Mouse (Mus musculus) ES-Bruce4 (cell line): ENCODE measurements at regions not wholly inside any gene's neighbourhood (a gene's known extent, or its start where the extent isn't known, plus 50 kb on each side); places are given as distances from the start of the nearest gene placed in this dataset.

ENCODE experiments used
- H3K27ac ChIP-seq: 2 replicates; pipeline ENCODE4 v1.5.1; 2012; ENCODE audit warnings: low read length, inconsistent platforms; ENCODE audit not compliant: insufficient read depth
- H3K27me3 ChIP-seq: 2 replicates; pipeline ENCODE4 v1.6.1; 2012; ENCODE audit warnings: mild to moderate bottlenecking, low read length, inconsistent platforms; ENCODE audit not compliant: control insufficient read depth, poor library complexity, insufficient read depth, severe bottlenecking
- H3K36me3 ChIP-seq: 2 replicates; pipeline ENCODE4 v1.6.1; 2012; ENCODE audit warnings: inconsistent platforms, mild to moderate bottlenecking, low read length, moderate library complexity; ENCODE audit not compliant: control insufficient read depth, poor library complexity, insufficient read depth, severe bottlenecking
- H3K4me1 ChIP-seq: one replicate; pipeline ENCODE4 v1.8.1; 2011; ENCODE audit warnings: low read length; ENCODE audit not compliant: control insufficient read depth, insufficient read depth
- H3K4me3 ChIP-seq: 2 replicates; pipeline ENCODE4 v1.5.1; 2011; ENCODE audit warnings: low read depth, mild to moderate bottlenecking, low read length
- H3K9ac ChIP-seq: 2 replicates; pipeline ENCODE4 v1.6.1; 2012; ENCODE audit warnings: low read depth, mild to moderate bottlenecking, inconsistent platforms; ENCODE audit not compliant: poor library complexity, severe bottlenecking
- H3K9me3 ChIP-seq: replicated peaks from 2 replicates; pipeline ENCODE4 v1.6.1; 2012; ENCODE audit warnings: mild to moderate bottlenecking, low read length, inconsistent platforms; ENCODE audit not compliant: control insufficient read depth, poor library complexity, insufficient read depth, severe bottlenecking
- CTCF ChIP-seq: IDR thresholded peaks from one replicate; pipeline ENCODE4 v1.8.1; 2011; ENCODE audit warnings: low read depth, low read length
- EP300 ChIP-seq: IDR thresholded peaks from 2 replicates; pipeline ENCODE4 v1.6.1; 2011; ENCODE audit warnings: low read depth, low read length; ENCODE audit not compliant: insufficient read depth
- POLR2A ChIP-seq: IDR thresholded peaks from one replicate; pipeline ENCODE4 v1.8.1; 2011; ENCODE audit warnings: low read length; ENCODE audit not compliant: insufficient read depth

DNA sequence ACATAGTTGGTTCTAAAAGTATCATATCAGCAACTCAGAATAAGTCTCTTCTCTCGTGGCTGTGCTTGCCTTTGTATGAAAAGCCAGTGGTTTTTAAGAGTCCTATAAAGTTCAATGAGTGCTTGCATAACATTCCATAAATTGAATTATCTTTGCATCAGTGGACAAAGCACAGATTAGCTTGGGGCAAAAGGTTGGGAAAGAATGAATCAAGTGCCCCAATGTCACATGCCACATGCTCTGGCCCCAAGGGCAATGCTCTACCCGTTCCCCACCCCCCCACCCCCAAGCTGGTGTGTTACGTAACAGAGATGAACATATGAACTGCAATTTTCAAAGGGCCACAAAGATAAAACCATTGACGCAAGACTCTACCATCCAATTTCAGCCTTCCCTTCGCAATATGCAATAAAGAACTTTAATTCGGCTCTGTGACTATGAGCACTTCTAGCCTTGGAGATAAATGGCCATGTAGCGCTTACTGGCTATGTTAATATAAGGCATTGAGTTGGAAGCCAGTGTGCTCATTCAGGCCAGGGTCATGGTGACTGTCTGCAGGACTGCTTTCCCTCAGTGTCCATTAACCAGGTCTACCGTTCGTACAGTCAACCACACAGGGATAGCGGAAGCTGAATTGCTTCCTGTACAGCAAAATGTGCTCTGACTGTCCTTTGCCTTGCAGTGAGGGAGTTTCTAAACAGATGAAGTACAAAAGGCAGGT, 421.1 kb upstream of the Adamts16 start:
- H3K4me1 ChIP-seq: no peaks in the 10 kb centered on the region
- H3K4me3 ChIP-seq: no peak overlapping the region
- H3K9ac ChIP-seq: no peak overlapping the region
- no peaks in the 10 kb centered on the region for H3K27me3 ChIP-seq
- no peaks in the 10 kb centered on the region for H3K9me3 ChIP-seq
- TF ChIP-seq POLR2A (no peak), EP300 (no peak), CTCF (no peak)
- no peak overlapping the region for H3K27ac ChIP-seq
- no peaks in the 10 kb centered on the region for H3K36me3 ChIP-seq

DNA sequence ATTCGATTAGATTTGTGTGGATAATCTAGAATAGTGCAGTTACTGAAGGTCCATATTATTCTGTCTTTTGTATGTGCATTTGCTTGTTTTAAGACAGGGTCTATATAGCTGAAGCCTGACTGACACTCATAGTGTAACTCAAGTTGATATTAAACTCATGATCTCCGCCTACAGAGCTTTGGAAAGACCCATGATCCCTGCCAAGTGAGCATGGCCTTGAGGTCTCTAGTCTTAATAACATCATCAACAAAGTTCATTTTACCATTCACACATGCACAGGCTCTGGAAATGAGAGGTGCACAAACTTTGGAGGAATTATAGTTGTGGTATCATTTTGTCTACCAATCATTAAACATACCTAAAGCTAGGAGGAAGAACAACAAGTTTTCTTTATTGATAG, 412.4 kb upstream of the Adamts16 start:
- no peaks in the 10 kb centered on the region for H3K4me1 ChIP-seq
- H3K27me3 ChIP-seq: no peaks in the 10 kb centered on the region
- H3K36me3 ChIP-seq: no peaks in the 10 kb centered on the region
- H3K9ac ChIP-seq: no peak overlapping the region
- no peak overlapping the region for H3K27ac ChIP-seq
- TF ChIP-seq EP300: no peak
- no peak for TF ChIP-seq POLR2A
- no peak for TF ChIP-seq CTCF
- no peaks in the 10 kb centered on the region for H3K9me3 ChIP-seq
- no peak overlapping the region for H3K4me3 ChIP-seq

DNA sequence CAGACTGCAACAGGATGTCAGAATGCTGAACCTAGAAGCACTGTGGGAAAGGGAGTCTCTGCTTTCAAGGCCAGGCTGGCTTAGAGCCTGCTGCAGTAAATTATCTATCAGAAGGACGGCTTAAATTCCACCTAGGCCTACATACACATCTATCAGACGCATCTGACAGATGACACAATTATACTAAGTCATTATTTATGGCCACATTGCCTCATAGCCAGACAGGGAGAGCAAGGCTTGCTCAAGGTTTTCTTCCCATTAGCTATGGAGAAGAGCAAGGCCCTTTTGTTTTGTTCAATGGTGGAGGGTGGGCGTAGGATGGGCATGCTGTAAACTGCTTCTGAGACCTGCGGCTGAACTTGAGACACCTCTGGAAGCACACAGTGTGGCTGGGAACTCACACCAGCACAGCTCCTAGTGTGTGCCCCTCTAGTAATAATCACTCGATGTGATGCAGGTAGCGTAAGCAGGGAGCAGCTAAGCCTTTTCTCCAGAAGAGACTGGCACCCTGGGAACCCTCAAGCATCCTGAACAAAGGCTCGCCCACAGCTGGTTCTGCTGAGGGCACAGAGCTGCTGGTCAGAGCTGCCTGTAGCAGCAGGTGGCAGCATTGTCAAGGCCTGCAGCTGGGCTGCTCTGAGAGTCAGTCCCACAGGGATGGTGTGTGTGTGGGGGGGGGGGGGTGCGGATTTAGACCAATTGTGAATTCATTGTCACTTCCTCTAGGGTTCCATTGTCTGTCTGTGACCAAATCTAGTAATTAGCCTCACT, 406.8 kb upstream of the Adamts16 start:
- Histone ChIP-seq H3K27me3 (no peaks in the 10 kb centered on the region), H3K27ac (no peak overlapping the region), H3K4me3 (no peak overlapping the region), H3K9me3 (no peaks in the 10 kb centered on the region), H3K9ac (no peak overlapping the region), H3K4me1 (no peaks in the 10 kb centered on the region), H3K36me3 (no peaks in the 10 kb centered on the region)
- TF ChIP-seq CTCF: no peak
- no peak for TF ChIP-seq POLR2A
- TF ChIP-seq EP300: no peak

DNA sequence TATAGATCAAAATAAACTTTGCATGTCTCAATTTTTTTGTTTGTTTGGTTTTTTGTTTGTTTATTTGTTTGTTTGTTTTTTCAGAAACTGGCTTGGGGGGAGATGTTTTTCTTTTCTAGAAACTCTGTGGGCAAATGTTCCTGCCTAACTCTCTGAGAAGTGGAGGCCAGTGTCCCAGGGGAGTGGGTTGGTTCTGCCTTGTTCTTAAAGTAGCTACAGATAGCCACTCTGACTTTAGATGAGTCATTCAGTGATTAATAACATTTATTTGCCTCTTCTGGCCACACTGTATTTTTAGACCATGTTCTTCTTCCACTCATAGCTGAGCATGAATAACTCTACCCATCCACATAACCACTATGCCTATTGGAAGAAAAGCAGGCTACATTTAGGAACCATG, 405.6 kb upstream of the Adamts16 start:
- no peaks in the 10 kb centered on the region for H3K36me3 ChIP-seq
- TF ChIP-seq CTCF (no peak), POLR2A (no peak), EP300 (no peak)
- H3K9me3 ChIP-seq: no peaks in the 10 kb centered on the region
- H3K27me3 ChIP-seq: no peaks in the 10 kb centered on the region
- no peak overlapping the region for H3K27ac ChIP-seq
- no peak overlapping the region for H3K4me3 ChIP-seq
- H3K4me1 ChIP-seq: no peaks in the 10 kb centered on the region
- H3K9ac ChIP-seq: no peak overlapping the region

DNA sequence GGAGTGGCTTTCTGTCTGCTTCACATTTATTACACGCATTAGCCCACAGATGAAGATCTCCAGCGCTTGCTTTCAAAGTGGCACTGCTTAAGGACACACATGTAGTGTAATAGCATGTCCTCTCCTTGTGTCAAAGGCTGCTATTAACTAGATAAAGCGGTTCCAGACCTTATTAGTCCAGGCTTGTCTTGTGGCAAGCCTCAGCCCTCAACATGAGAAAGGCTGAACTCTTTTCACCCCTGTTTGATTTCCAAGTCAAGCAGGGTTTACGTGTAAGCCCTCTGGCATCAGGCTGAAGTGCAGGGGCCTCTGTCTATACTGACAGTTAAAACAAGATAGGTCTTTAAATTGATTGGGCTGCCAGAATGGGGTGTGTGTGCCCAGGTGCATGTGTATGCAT, 403.7 kb upstream of the Adamts16 start:
- H3K27me3 ChIP-seq: no peaks in the 10 kb centered on the region
- no peak overlapping the region for H3K4me3 ChIP-seq

DNA sequence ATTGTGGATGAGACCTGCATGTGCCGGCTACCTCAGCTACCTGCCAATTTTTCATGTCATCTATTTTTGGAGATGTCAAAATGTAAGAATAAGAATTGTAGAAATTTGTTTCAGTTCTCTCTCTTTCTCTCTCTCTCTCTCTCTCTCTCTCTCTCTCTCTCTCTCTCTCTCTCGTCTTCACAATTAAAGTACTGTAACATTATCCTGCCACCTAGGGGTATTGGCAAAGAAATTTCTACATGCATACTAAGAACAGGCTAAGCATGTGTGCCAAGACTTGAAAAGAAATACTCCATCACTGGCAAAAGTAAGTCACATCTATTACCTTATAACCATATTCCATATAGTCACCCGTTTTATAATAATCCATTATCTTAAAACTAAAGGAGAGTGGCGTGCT, 398.2 kb upstream of the Adamts16 start:
- Histone ChIP-seq H3K9ac (no peak overlapping the region), H3K4me1 (no peaks in the 10 kb centered on the region), H3K9me3 (no peaks in the 10 kb centered on the region; the same call in 1 of the 2 replicates), H3K27me3 (no peaks in the 10 kb centered on the region), H3K4me3 (no peak overlapping the region), H3K27ac (no peak overlapping the region), H3K36me3 (no peaks in the 10 kb centered on the region)
- TF ChIP-seq CTCF: no peak
- TF ChIP-seq EP300: no peak

More for the DNA sequence above, 403.7 kb upstream of the Adamts16 start:
- no peaks in the 10 kb centered on the region for H3K4me1 ChIP-seq
- no peak overlapping the region for H3K9ac ChIP-seq
- no peaks in the 10 kb centered on the region for H3K36me3 ChIP-seq
- no peaks in the 10 kb centered on the region for H3K9me3 ChIP-seq
- TF ChIP-seq POLR2A (no peak), EP300 (no peak), CTCF (no peak)
- H3K27ac ChIP-seq: no peak overlapping the region
